Mouse (Mus musculus) liver, embryonic 14 days (tissue): ENCODE measurements around the gene Katna1. TPM values are rescaled to one million over a fixed set of nuclear protein-coding genes. Genes with fewer than 3 reads are reported as not detected.

Experiments
- polyA plus RNA-seq: library from polyadenylated mRNA; depleted of rRNA; stranded (reverse); fragments of >200 nt; gene quantifications from 2 replicates; pipeline ENCODE4 v1.2.3, GENCODE M21; 2012; rRNA removed

The Katna1 gene
- 7.6 and 8.2 TPM in 2 replicates for polyA plus RNA-seq

GRCm38 (mm10) chr10:7725751-7726500, at the start of gene Katna1:
Katna1 (plus strand) TSS chr10:7726000.

DNA sequence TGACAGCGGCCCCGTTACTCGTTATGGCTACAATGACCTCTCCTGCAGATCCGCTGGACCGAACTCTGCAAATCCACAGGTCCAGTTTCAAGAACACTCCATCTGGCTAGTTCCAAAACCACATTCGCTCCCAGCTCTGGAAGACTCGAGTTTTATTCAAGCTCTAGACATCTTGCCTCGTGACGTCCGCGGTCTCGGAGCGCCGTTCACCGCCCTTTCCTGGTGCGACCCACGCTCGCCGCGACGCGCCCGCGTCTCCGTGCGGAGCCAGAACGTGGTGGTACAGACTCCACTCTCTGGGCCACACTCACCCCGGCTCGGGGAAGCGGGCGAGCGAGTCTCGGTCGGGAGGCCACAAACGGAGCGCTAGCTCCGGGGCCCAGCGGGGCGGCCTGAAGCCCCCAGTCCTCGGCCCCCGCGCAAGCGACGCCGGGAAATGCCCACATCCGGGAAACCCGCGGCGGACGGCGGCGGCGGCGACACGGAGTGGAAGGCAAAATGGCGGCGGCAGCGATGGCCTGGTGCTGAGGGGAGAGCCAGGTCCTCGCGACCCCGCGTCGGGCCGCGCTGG, 45.0 kb upstream of the Katna1 start, which contains the start of the genes Pcmt1 and Lats1:
TSS of gene Pcmt1 (minus strand) at position 406 of the 571 bp plus-strand sequence.
TSS of gene Lats1 (plus strand) at position 484 of the 571 bp plus-strand sequence.

GRCm38 (mm10) chr10:7792751-7793385, 67.1 kb downstream of the Katna1 start, which contains the start of the genes Ginm1 and Ppil4:
Ginm1 (minus strand) TSS chr10:7792824.
Ppil4 (plus strand) TSS chr10:7792891.

Other genes with a start within 250 kb of the Katna1 start
- 0.25 and 0.31 TPM in 2 replicates for gene Lrp11, start 136.2 kb upstream of the Katna1 start, polyA plus RNA-seq
- gene Nup43, start 58.5 kb upstream of the Katna1 start, polyA plus RNA-seq: 19.4 and 23.2 TPM in 2 replicates
- gene Pcmt1, start 44.9 kb upstream of the Katna1 start, polyA plus RNA-seq: 43.2 and 48.9 TPM in 2 replicates
- gene Lats1, start 44.8 kb upstream of the Katna1 start, polyA plus RNA-seq: 4.8 and 5.6 TPM in 2 replicates
- 13.1 and 14.9 TPM in 2 replicates for gene Ginm1, start 66.8 kb downstream of the Katna1 start, polyA plus RNA-seq
- gene Ppil4, start 66.9 kb downstream of the Katna1 start, polyA plus RNA-seq: 10.6 and 11.6 TPM in 2 replicates
- gene Zc3h12d, start 106.5 kb downstream of the Katna1 start, polyA plus RNA-seq: 0.16 and 0.29 TPM in 2 replicates
- 17.1 and 21.3 TPM in 2 replicates for gene Tab2, start 230.2 kb downstream of the Katna1 start, polyA plus RNA-seq